Mouse (Mus musculus): ENCODE results near the gene Fam110c.

Fam110c gene

GRCm38 (mm10) chr12:31116005-31116466, 42.4 kb downstream of the Fam110c start:
- peak; percentile 37 for DNase-seq (ENCODE audit: low spot score)

GRCm38 (mm10) chr12:31120535-31120934, 46.9 kb downstream of the Fam110c start:
- DNase-seq (ENCODE audit: low spot score) = no peak

GRCm38 (mm10) chr12:31122892-31123622, 49.4 kb downstream of the Fam110c start:
- no peak for DNase-seq (ENCODE audit: low spot score)

GRCm38 (mm10) chr12:31126071-31126470, 52.4 kb downstream of the Fam110c start:
- no peak for DNase-seq (ENCODE audit: low spot score)

- DNase-seq (ENCODE audit: low spot score) = no peak
These were observed 55.9 kb downstream of the Fam110c start for GRCm38 (mm10) chr12:31129548-31129947.

All from layer of hippocampus, adult 11-12 months (tissue).